Mouse (Mus musculus) heart, adult 8-10 months (tissue): ENCODE measurements around the gene Pip4k2b. TPM values are rescaled to one million over a fixed set of nuclear protein-coding genes. Genes with fewer than 3 reads are reported as not detected.
"Not testable (repeated sequence)": the region's sequence is repeated elsewhere in the genome, so short reads cannot be mapped to it uniquely, and the experiment has no call there.

ENCODE experiments used
- DNase-seq: peaks from one replicate; pipeline ENCODE4 v3.0.0; 2022; ENCODE audit warnings: low spot score
- total RNA-seq, 4 experiments: library from RNA; stranded (reverse); gene quantifications; 2 replicates each; pipeline ENCODE4 v1.2.4; 2022

Pip4k2b gene
- total RNA-seq, 4 experiments from 2014 or later = 21.9 to 26.6 (median 25.6) TPM

DNA sequence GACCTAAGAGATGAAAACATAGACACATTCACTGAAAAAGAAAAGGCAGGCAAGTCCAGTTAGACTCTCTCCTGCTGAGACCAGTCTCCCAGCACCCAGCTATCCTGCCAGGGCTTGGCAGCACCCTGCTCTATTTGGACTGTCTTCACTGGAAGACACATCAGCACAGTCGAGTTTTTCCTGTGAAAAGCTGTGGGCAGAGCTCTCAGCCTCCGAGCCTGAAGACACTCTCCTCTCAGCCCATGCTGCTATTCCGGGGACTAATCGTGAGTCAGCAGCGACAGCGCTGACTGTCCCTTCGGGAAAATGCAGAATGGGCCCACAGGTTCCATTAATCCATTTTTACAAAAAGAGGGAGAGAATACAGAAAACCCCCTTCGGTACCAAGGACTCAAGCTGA lies 8.8 kb upstream of the Pip4k2b start:
- no peak for DNase-seq

DNA sequence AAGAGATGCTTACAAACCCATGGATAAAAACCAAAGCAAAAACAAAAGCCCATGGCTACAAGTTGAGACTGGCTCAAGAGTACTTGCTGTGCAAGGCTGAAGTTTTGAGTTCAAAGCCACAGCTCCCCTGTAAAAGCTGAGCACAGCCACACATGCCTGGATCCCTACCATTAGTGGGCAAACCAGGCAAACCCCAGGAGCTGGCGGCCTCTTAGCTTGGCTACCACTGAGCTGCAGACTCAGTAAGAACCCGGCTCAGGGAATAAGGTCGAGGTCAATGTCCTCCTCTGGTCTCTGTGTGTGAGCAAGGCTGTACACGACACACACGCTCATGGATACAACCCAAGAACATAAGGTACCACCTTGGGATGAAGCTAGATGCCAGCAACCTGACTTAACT lies 4.0 kb upstream of the Pip4k2b start:
- no peak for DNase-seq

DNA sequence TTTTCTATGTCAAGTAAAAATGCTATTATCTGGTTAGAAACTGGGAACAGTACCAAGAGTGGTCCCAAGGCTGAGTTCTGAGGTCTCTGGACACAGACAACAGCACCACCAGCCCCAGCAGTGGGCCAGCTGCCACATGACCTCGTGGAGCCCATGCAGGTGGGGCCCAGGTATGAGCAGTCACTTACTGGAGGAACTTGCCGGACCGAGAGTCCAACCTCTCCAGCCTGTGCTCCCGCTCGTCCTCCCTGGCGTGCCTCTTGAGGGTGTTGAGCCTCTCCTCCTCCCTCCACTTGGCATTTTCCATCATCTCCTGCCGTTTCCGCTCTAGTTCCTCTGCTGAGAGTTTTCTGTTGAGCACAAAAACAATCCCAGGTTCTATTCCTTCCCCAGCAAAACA lies 3.3 kb upstream of the Pip4k2b start:
- no peak for DNase-seq

- no peak for DNase-seq
These were observed 822 bp upstream of the Pip4k2b start for GRCm38 (mm10) chr11:97745331-97745721.

DNA sequence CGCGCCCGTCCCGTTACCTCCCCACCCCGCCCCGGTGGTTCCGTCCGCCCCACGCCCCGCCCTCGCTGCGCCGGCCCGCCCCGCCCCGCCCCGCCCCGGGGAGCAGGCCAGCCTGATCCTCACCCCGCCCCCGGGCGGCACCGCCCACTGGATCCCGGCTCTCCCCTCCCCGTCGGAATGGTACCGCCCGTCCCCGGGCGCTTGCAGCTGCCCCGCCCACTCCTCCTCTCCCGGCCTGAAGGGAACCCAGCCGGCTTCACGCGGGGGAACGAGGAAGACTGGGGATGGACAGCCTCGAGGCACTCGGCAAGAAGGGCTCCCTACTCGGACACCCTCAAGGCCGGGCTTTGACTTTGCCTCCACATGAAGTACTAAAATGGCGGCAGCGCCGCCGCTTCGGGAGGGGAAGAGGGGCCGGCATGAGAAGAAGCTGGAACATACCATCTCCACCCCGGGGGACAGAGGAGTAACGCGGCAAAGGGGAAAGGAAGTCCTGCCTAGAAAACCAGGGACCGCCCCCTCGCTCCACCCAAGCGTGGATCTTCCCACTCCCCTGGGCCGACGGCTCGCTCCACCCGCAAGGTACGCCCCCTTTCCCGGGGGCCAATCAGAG lies 320 bp upstream of the Pip4k2b start:
- DNase-seq = peak; percentile 98

DNA sequence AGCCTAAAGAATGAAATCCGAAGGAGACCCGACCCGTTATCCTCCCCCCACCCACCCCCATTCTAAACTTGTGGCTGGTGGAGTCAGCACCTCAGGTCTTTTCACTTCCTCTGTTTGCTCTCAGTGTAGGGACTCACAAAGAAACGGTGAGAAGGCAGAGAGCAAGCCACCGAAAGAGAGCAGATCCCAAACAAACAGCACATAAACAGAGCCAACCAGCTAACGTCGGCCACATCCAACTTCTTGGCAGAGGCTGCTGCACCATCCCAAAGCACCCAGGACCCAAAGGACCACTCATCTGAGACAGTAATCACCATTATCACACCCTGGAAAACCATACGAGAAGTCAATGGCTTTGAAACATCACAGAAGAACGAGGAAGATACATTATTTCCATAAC lies 1.1 kb downstream of the Pip4k2b start:
- DNase-seq = no peak

DNA sequence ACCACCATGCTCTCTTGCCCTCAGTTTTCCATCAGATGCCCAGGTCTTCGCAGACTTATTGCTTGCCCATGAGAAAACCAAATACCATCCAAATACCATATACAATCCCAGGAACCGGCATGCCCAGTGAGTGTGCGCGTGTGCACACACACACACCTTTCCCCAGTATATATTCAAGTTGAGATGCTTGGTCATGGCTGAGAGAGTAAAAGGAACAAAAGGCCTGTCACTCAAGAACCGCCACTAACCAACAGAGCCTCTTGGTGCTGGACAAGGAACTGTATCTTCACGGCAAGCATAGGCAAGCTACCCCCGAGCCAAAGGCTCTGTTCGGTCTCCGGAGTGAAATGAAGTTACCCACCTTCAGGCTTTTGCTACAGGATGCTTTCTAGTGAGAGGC lies 1.9 kb downstream of the Pip4k2b start:
- no peak for DNase-seq

DNA sequence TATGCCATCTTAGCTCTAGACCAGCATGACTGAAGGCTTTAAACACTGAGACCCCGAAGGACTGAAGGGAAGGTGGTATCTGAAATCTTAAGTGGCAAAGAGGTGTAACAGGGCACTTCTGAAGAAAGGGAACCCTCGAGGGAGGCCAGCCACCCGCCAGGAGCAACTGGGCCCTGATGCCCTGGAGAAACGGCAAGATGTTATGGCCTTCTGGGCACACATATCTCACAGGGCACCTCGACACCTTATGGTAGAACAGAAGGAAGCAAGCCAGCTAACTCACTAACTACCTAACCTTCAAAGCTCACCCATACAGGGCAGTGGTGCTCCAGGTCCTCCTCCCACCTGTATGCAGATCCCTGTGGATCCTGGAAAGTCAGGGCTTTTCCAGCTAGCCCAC lies 2.3 kb downstream of the Pip4k2b start:
- DNase-seq = no peak

GRCm38 (mm10) chr11:97740190-97740589 lies 4.3 kb downstream of the Pip4k2b start:
- peak; percentile 28 for DNase-seq

DNA sequence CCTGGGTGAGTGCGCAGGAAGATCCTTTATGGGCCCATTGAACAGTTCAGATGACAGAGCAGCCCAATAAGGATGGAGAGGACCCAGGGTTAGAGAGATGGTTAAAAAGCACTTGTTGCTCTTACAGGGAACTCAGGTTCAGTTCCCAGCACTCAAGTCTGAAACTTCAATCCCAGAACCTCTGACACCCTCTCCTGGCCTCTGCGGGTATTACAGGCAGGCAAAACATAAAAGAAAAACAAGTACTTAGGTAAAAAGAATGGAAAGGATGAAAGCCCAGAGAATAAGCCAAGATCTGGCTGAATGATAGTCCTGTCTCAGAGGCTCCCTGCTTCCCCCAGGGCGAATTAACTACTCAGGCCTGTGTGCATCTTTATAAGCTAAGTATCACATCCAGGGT lies 5.3 kb downstream of the Pip4k2b start:
- DNase-seq = no peak

- DNase-seq = no peak
These were observed 5.8 kb downstream of the Pip4k2b start for GRCm38 (mm10) chr11:97738703-97739102.

DNA sequence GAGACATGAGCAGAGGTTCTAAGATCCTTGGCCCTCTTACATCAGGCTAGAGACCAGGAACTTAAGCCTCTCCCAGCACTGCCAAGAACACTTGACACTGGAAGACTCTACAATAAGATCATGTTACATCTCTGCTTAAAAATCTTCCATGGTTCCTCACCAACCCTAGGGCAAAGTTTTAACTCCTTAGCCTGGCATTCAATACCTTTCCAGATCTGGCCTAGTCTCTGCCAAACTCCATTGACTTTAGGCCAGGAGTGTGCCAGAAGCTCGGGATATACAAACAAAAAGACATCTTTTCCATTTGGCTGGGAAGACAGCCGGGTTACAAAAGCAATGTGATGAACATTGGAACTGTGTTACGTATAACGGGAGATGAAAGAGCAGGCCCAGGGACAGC lies 6.9 kb downstream of the Pip4k2b start:
- no peak for DNase-seq

GRCm38 (mm10) chr11:97736645-97737044 lies 7.9 kb downstream of the Pip4k2b start:
- no peak for DNase-seq

DNA sequence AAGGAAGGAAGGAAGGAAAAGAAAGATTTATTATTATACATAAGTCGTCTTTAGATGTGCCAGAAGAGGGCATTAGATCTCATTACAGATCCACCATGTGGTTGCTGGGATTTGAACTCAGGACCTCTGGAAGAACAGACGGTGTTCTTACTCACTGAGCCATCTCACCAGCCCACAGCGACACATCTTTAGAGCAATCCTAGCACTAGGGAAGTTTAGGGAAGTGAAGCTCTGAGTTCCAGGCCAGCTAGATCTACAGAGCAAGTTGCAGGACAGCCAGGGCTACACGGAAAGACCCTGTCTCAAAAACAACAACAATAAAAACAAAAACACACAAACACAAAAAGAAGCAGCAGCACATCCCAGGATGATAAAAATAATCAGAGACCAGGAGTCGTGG lies 9.7 kb downstream of the Pip4k2b start:
- not testable (repeated sequence) for DNase-seq

GRCm38 (mm10) chr11:97733689-97734088 lies 10.8 kb downstream of the Pip4k2b start:
- DNase-seq = no peak

GRCm38 (mm10) chr11:97728730-97729129 lies 15.8 kb downstream of the Pip4k2b start:
- DNase-seq = no peak

DNA sequence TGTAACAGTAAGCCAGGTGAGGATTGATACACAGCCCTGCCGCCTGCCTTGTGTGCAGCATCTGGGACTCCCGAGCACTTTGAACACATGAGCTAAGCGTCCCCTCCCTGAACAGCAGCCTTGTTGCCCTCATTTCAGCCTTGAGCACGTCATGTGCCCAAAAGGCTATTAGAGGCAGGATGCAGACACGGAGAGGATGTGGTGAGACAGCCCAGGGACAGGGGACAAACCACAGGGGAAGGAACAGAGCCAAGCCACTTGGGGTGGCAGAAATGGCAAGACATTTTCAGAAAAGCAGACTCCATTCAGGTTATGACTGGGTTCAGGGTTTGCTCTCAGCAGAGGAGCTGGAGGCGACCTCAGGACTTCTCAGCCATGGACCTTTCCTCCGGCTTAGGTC lies 16.2 kb downstream of the Pip4k2b start:
- no peak for DNase-seq

- no peak for DNase-seq
These were observed 20.8 kb downstream of the Pip4k2b start for GRCm38 (mm10) chr11:97723709-97724108.

DNA sequence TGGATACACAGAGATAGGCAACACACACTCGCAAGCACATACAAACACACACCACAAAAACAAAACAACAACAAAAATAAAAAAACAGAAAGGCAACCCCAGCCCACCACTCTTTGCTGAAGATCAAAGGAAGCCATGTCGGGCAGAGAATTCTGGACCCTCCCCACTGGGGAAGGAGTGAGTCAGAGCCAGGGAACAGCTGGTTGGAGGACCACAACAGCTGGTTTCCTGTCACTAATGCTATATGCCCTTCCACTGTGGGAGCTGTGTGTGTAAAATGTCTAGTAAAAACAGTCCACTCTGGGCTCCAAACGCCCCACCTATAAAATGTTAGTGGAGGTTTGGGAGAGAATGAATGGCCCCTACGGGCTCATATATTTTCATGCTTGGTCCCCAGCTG lies 23.2 kb downstream of the Pip4k2b start:
- no peak for DNase-seq

- no peak for DNase-seq
These were observed 25.5 kb downstream of the Pip4k2b start for GRCm38 (mm10) chr11:97719041-97719440.

- DNase-seq = no peak
These were observed 26.1 kb downstream of the Pip4k2b start for GRCm38 (mm10) chr11:97718281-97718860.

DNA sequence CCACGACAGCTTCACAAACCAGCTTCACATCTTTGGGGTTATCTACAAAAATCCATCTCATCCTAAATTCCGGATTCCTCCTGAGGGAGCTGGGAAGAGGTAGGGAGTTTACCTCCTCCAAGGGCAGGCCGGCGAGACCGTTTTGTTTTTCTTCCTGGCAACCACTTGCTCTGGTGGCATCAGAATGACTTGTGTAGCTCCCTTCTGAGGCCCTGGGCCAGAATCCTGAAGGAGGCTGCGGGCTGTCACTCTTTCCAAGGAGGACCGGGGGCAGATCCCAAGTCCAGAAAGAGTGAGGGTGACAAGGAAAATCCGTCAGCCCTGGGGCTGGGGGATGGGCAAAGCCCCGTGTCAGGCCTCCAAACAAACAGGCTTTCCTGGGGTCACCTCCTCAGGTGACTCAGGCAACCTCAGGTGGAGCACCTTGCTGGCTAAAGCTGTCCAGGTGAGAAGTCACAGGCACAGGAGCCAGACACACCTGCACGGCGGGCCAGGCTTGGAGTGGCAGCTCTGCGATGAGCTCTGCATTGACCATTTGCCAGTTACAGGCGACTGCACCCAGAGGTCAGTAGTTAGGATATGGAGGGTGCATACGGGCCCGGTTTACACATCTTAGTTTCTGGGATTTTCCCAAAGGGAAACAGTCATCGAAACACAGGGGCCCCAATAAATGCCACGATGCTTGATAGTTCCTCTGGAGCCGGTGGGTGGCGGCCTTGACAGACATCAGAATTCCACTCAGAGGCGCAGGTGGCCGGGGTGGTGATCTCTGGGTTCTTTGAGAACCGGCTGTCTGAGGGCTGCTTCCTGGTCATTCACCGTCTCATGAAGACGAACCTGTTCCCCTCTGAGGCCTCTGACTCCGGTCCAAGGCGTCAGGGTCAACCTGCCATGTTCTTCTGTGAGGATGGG lies 26.9 kb downstream of the Pip4k2b start:
- no peak for DNase-seq

DNA sequence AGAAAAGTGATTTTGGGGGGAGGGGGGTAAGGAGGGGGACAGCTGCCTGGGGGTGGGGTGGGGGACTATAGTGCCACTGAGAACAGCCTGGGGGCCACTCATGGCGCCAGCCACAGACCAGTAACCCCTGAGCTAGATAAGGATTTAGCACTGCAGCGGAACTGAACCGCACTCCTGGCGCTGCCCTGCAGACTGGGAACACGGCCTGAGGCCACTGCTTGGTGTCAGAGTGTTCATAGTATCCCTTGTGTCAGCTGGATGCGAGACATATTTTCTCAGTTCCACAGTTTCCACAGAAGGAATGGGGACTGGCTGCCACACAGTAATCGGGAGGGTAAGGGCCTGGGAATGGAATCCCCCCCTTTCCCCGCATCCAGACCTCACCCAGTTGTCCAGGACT lies 28.5 kb downstream of the Pip4k2b start:
- DNase-seq = no peak
